Mouse (Mus musculus): ENCODE results near the gene Phf11b. TPM values are rescaled to one million over a fixed set of nuclear protein-coding genes. Genes with fewer than 3 reads are reported as not detected.
"Not testable (repeated sequence)": the region's sequence is repeated elsewhere in the genome, so short reads cannot be mapped to it uniquely, and the experiment has no call there.

Gene Phf11b
- polyA plus RNA-seq (2015; fragmentation: Nextera tagmentation; extraction: Ambion mirVana) = 0.69 and 1.5 TPM in 2 replicates

DNA sequence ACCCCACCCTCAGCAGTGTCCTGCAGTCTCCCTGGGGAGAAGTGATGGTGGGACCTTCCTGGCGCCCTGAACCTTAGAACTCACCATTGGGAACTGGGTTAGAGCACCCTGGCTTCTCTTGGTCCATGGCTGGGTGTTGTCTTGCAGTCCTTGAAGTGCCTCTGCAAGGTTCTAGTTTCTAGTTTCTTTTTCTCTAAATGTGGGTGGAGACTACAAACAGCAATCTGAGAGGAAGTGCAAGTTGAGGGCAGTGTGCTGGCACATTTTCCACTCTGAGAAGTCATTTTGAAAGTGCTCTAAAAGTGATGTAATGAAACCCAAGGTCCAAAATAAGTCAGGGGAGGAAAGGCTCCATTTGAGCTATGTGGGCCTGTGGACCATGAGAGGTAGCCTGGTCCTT is at the start of gene Phf11b:
Gene Phf11b (minus strand): TSS at position 163 of the 400 bp plus-strand sequence.
- H3K9ac ChIP-seq; H3K4me2 ChIP-seq; H3K27me3 ChIP-seq; H3K36me3 ChIP-seq; H3K27ac ChIP-seq; H3K4me3 ChIP-seq (replicated peaks); H3K4me1 ChIP-seq; H3K9me3 ChIP-seq (replicated peaks); ATAC-seq (replicated peaks; ENCODE audit: low FRiP score): not testable (repeated sequence)
- 46% methylated on average over 1 of the region's 1 CpGs for WGBS

DNA sequence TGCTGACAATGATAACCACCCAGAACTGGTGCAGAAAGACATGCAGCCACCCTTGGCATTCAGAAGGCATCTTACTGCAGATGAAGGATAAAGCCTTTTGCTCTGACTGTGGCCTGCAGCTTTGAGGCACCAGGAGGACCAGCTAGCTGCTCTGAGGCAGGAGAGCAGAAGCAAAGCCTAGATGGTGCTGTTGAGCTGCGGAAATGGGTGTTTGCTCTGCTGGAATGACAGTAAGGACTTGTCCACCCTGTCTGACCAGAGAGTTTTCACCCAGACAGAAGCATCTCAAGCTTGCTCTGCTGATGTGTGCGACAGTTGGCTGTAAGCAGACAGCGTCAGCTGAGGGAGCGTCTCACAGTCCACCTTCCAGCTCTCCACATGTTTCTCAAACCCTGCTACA is 49.0 kb upstream of the Phf11b start:
- H3K4me3 ChIP-seq (replicated peaks); H3K36me3 ChIP-seq; H3K27ac ChIP-seq; H3K4me2 ChIP-seq; H3K9me3 ChIP-seq (replicated peaks); H3K9ac ChIP-seq; H3K4me1 ChIP-seq; H3K27me3 ChIP-seq; ATAC-seq (replicated peaks; ENCODE audit: low FRiP score): not testable (repeated sequence)
- WGBS = 60% methylated on average over 4 of the region's 4 CpGs

DNA sequence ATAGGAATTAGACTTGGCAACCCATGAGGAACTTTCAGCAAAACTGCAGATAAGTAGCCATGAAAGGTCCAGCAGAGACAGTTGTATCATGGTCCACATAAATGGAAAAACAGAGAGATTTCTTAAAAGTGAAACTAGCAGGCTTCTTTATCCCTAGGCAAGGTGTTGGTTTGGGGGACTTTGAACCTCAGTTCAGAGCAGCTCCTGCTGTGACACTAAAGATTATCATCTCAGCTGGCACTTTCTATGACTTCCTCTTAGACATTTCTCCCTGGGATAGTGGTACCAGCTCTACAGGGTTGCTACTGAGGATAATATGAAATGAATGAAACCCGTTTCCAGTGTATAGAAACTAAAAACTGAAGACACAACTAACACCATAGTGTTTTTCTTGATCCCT is 48.4 kb upstream of the Phf11b start:
- WGBS = 76% methylated on average over 1 of the region's 1 CpGs
- Histone ChIP-seq H3K4me1 (no peaks in the 10 kb centered on the region), H3K4me2 (no peak overlapping the region), H3K36me3 (no peaks in the 10 kb centered on the region), H3K27me3 (no peaks in the 10 kb centered on the region), H3K9me3 (replicated peaks) (no peaks in the 10 kb centered on the region), H3K4me3 (replicated peaks) (no peak overlapping the region), H3K27ac (no peak overlapping the region), H3K9ac (no peak overlapping the region)
- ATAC-seq (replicated peaks; ENCODE audit: low FRiP score) = no peak

DNA sequence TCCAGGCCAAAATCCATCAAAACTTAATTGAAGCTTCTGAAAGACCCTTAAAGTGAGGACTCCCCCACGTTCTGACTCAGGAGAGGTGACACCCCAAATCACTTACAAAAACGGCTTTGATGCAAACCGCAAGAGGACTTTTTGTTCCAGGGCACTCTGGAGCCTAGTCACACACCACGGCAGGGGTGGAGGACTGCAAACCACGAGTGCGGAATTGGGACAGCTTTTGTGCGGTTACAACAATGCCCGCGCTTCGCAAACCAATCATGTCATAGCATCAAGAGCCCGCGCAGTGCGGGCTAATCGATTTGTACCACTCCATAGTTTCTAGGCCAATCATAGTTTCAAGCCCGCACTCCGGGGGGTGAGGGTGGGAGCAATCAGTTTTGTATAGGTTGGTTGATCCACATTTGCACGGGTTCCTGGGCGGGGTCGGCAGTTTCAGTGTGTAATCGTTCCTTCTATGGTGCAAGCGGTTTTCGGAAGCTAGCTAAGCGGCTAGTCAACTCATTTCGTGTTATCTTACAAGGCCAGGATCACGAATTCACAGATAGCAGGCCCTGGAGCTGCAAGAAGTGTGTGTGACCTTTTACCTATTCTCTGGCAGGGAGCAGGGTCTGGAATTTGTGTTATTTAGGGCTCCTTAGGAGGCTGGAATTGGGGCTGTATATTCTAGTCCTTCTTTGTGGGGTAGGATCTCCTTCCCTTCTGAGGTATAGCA is 29.4 kb upstream of the Phf11b start:
- no peak overlapping the region for H3K4me2 ChIP-seq
- 93% methylated on average over 25 of the region's 25 CpGs for WGBS
- H3K9ac ChIP-seq = no peak overlapping the region
- no peak for ATAC-seq (replicated peaks; ENCODE audit: low FRiP score)
- no peaks in the 10 kb centered on the region; the same call in 1 of the 2 replicates for H3K9me3 ChIP-seq (replicated peaks)
- no peaks in the 10 kb centered on the region for H3K4me1 ChIP-seq
- H3K4me3 ChIP-seq (replicated peaks) = no peak overlapping the region
- no peak overlapping the region for H3K27ac ChIP-seq
- H3K36me3 ChIP-seq = no peaks in the 10 kb centered on the region
- H3K27me3 ChIP-seq = no peaks in the 10 kb centered on the region

DNA sequence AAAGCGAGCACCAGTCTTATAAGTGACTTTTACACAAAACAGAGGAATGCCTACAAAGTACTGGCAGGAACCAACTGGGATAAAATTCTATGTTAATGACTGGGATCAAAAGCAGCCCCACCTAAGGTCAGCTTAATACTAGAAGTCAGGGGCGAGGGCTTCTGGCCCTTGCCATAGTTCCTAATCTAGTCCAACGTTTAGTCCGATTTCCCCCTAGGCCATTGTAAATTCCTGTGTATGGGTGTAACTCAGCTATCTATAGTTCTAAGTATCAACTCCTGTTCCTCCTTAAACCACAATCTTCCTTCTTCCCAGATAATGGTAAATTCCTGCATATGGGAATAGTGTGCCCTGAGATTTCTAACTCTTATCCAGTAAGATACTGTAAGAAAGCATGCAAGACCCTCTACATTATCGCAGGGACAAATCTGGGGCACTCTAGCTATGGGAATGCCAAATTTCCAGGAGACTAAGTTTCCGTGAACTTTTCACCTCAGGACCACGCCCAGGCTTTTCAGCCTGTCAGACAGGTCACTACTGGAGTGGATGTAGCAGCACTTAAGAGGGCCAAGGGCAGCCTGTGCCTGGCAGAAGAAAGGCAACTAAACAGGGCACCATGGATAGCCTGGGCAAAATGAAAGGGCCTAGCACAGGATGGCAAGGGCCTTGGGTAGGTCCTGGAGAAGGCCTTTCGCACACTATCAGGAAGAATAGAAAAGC is 25.4 kb upstream of the Phf11b start:
- no peak overlapping the region for H3K4me3 ChIP-seq (replicated peaks)
- H3K4me1 ChIP-seq = no peaks in the 10 kb centered on the region
- ATAC-seq (replicated peaks; ENCODE audit: low FRiP score) = no peak
- no peak overlapping the region for H3K4me2 ChIP-seq
- H3K27ac ChIP-seq = no peak overlapping the region
- H3K36me3 ChIP-seq = no peaks in the 10 kb centered on the region
- no peaks in the 10 kb centered on the region; the same call in 1 of the 2 replicates for H3K9me3 ChIP-seq (replicated peaks)
- no peaks in the 10 kb centered on the region for H3K27me3 ChIP-seq
- H3K9ac ChIP-seq = no peak overlapping the region
- WGBS = 80% methylated on average over 8 of the region's 8 CpGs

DNA sequence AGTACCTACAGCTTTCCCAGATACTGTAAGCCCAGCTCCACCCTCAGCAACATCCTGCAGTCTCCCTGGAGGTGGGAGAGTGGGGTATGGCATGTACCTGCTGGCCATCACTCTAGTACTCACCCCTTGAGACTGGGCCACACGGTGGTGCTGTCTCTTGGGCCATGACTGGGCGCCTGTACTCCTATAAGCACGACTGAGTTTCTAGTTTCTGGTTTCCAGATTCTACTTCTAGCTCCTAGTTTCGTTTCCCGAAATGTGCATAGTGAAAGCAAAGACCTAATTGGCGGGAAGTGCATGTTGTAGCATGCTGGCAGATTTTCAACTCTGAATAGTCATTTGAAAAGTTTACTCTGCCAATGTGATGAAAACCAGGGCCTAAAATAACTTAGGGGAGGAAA is 24.1 kb upstream of the Phf11b start, which contains the start of gene Phf11d:
Gene Phf11d (minus strand): TSS at position 227 of the 401 bp plus-strand sequence.
- H3K4me2 ChIP-seq = no peak within 1 kb of the TSS
- no peaks in the 10 kb centered on the region for H3K27me3 ChIP-seq
- no peak within 1 kb of the TSS for H3K4me3 ChIP-seq (replicated peaks)
- H3K27ac ChIP-seq = no peak within 1 kb of the TSS
- H3K4me1 ChIP-seq = no peaks in the 10 kb centered on the region
- ATAC-seq (replicated peaks; ENCODE audit: low FRiP score) = no peak
- WGBS = 84% methylated on average over 6 of the region's 6 CpGs
- no peaks in the 10 kb centered on the region for H3K9me3 ChIP-seq (replicated peaks)
- no peaks in the 10 kb centered on the region for H3K36me3 ChIP-seq
- no peak within 1 kb of the TSS for H3K9ac ChIP-seq

DNA sequence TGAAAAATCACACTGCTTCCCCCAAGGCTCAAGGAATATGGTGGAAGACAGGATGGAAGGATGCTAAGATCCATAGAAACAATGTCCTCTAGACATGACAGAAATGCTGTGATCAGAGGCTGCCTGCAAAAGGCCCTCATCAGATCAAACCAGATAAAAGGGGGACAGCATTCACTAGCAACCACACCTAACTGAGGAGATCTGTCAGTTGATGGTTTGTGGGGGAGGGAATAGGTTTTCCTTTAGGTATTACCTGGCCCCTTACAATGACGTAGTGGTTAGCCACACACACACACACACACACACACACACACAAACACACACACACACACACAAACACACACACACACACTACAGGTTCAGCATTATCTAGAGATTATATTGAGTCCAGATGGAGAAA is 1.6 kb downstream of the Phf11b start:
- Histone ChIP-seq H3K4me1 (no peaks in the 10 kb centered on the region), H3K9ac (no peak overlapping the region), H3K27me3 (no peaks in the 10 kb centered on the region), H3K27ac (no peak overlapping the region), H3K9me3 (replicated peaks) (no peaks in the 10 kb centered on the region), H3K36me3 (no peaks in the 10 kb centered on the region), H3K4me2 (no peak overlapping the region), H3K4me3 (replicated peaks) (no peak overlapping the region)
- 93% methylated on average over 1 of the region's 1 CpGs for WGBS
- no peak for ATAC-seq (replicated peaks; ENCODE audit: low FRiP score)

DNA sequence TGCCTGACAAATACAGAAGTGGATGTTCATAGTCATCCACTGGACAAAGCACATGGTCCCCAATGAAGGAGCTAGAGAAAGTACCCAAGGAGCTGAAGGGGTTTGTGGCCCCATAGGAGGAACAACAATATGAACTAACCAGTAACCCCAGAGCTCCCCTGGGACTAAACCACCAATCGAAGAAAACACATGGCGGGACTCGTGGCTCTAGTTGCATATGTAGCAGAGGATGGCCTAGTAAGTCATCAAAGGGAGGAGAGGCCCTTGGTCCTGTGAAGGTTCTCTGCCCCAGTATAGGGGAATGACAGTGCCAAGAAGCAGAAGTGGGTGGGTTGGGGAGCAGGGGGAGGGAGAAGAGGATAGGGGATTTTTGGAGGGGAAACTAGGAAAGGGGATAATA is 5.1 kb downstream of the Phf11b start:
- H3K4me2 ChIP-seq; H3K9me3 ChIP-seq (replicated peaks); H3K4me1 ChIP-seq; H3K27me3 ChIP-seq; H3K27ac ChIP-seq; H3K4me3 ChIP-seq (replicated peaks); H3K9ac ChIP-seq; H3K36me3 ChIP-seq; ATAC-seq (replicated peaks; ENCODE audit: low FRiP score): not testable (repeated sequence)
- 77% methylated on average over 3 of the region's 3 CpGs for WGBS

DNA sequence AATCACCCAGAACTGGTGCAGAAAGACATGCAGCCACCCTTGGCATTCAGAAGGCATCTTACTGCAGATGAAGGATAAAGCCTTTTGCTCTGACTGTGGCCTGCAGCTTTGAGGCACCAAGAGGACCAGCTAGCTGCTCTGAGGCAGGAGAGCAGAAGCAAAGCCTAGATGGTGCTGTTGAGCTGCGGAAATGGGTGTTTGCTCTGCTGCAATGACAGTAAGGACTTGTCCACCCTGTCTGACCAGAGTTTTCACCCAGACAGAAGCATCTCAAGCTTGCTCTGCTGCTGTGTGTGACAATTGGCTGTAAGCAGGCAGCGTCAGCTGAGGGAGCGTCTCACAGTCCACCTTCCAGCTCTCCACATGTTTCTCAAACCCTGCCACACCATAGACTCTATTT is 10.7 kb downstream of the Phf11b start:
- not testable (repeated sequence) for H3K27me3 ChIP-seq

DNA sequence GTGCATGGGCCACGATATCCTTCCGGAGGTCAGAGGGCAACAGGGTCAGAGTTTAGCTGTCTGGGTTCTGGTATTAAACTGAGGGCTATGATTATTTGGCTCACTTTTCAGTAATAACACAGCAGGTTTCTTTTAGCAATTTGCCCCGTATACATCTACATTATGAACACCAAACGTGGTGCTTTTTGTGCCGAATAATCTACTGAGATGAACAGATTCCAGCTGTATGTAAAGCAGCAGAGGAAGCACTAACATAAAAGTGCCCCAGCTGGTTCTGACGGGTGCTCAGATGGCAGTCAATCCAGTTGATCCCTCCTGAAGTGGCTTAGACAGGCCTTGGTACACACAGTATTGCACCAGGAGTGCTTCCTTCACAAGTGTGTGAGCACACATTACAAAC is 21.2 kb downstream of the Phf11b start:
- not testable (repeated sequence) for H3K4me3 ChIP-seq (replicated peaks); ATAC-seq (replicated peaks; ENCODE audit: low FRiP score); H3K9ac ChIP-seq; H3K4me1 ChIP-seq; H3K9me3 ChIP-seq (replicated peaks); H3K36me3 ChIP-seq; H3K27me3 ChIP-seq; H3K27ac ChIP-seq; H3K4me2 ChIP-seq
- WGBS = 83% methylated on average over 6 of the region's 6 CpGs

More for the DNA sequence above, 10.7 kb downstream of the Phf11b start:
- not testable (repeated sequence) for H3K4me2 ChIP-seq; H3K9ac ChIP-seq; H3K4me3 ChIP-seq (replicated peaks); H3K9me3 ChIP-seq (replicated peaks); H3K4me1 ChIP-seq; H3K36me3 ChIP-seq; ATAC-seq (replicated peaks; ENCODE audit: low FRiP score); H3K27ac ChIP-seq
- 48% methylated on average over 3 of the region's 3 CpGs for WGBS

DNA sequence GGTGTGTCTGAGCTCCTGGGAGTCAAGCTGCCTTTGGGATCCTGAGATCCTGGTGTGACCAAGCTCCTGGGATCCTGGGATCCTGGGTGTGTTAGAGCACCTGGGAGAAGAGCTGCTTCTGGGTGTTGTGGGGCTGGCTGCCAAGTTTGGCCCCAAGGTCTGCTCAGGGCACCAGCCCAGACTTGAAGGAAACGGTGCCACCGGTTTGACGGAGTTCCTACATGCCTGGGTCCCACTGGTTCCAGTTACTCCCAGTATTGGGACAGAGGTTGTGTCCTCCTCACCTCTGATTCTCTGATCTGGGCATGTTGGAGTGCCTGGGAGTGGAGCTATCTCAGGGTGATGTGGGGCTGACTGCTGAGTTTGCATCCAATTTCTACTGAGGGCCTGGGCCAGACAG is 22.1 kb downstream of the Phf11b start:
- not testable (repeated sequence) for ATAC-seq (replicated peaks; ENCODE audit: low FRiP score); H3K27ac ChIP-seq; H3K27me3 ChIP-seq; H3K4me1 ChIP-seq; H3K4me3 ChIP-seq (replicated peaks); H3K9me3 ChIP-seq (replicated peaks); H3K9ac ChIP-seq; H3K4me2 ChIP-seq; H3K36me3 ChIP-seq
- 88% methylated on average over 3 of the region's 3 CpGs for WGBS

DNA sequence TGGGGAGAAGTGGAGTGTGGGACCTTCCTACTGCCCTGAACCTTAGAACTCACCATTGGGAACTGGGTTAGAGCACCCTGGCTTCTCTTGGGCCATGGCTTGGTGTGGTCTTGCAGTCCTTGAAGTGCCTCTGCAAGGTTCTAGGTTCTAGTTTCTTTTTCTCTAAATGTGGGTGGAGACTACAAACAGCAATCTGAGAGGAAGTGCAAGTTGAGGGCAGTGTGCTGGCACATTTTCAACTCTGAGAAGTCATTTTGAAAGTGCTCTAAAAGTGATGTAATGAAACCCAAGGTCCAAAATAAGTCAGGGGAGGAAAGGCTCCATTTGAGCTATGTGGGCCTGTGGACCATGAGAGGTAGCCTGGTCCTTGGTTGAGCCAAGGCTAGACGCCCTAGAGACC is 43.8 kb downstream of the Phf11b start, which contains the start of gene Phf11a:
Gene Phf11a (minus strand): TSS at position 132 of the 400 bp plus-strand sequence.
- H3K27me3 ChIP-seq; H3K27ac ChIP-seq; ATAC-seq (replicated peaks; ENCODE audit: low FRiP score); H3K4me3 ChIP-seq (replicated peaks); H3K9me3 ChIP-seq (replicated peaks); H3K4me1 ChIP-seq; H3K9ac ChIP-seq; H3K36me3 ChIP-seq; H3K4me2 ChIP-seq: not testable (repeated sequence)
- 83% methylated on average over 1 of the region's 1 CpGs for WGBS
